Mouse (Mus musculus) cerebellum, adult 2 months (tissue): ENCODE results near the gene Magi2. TPM values are rescaled to one million over a fixed set of nuclear protein-coding genes. Genes with fewer than 3 reads are reported as not detected.

Experiments
- DNase-seq, 2 experiments: peaks; one replicate each; pipeline ENCODE4 v3.0.0; 2021
- H3K27ac ChIP-seq: fragments of 200-500 bp; 2 replicates; pipeline ENCODE4 v1.5.1; 2012; ENCODE audit warnings: low read length, control low read depth, inconsistent platforms; ENCODE audit not compliant: insufficient read depth
- H3K27me3 ChIP-seq: fragments of 200-500 bp; 2 replicates; pipeline ENCODE4 v1.6.1; 2012; ENCODE audit warnings: inconsistent platforms, mild to moderate bottlenecking, low read length, moderate library complexity; ENCODE audit not compliant: control insufficient read depth, insufficient read depth
- H3K4me1 ChIP-seq: fragments of 200-500 bp; 2 replicates; pipeline ENCODE4 v1.6.1; 2011; ENCODE audit warnings: low read length; ENCODE audit not compliant: control insufficient read depth, insufficient read depth
- H3K4me3 ChIP-seq: fragments of 200-500 bp; replicated peaks from 2 replicates; pipeline ENCODE3; 2011; ENCODE audit warnings: mild to moderate bottlenecking, low read depth, low read length, control low read depth; ENCODE audit not compliant: insufficient read depth
- CTCF ChIP-seq: fragments of 200-500 bp; IDR thresholded peaks from 2 replicates; pipeline ENCODE4 v1.5.1; 2011; ENCODE audit warnings: low read depth, mild to moderate bottlenecking, control low read depth, low read length, moderate library complexity, borderline replicate concordance; ENCODE audit not compliant: insufficient read depth
- POLR2A ChIP-seq: fragments of 200-500 bp; IDR thresholded peaks from 2 replicates; pipeline ENCODE4 v1.6.1; 2011; ENCODE audit warnings: low read length, control low read depth, borderline replicate concordance; ENCODE audit not compliant: insufficient read depth
- WGBS: fragments of 180-500 bp; shearing (Covaris S2); methylation state at CpG from one replicate; pipeline ENCODE4 v1.1.7; 2018; 5-methylcytosine and 5-hydroxymethylcytosine counted together
- polyA plus RNA-seq: library from polyadenylated mRNA; depleted of rRNA; stranded (reverse); fragments of >200 nt; gene quantifications from 2 replicates; pipeline ENCODE4 v1.2.3, GENCODE M21; 2012

Gene Magi2
- polyA plus RNA-seq, 1 experiment = 30.1 TPM

- DNase-seq = no peak
- Histone ChIP-seq H3K27ac (no peak overlapping the region), H3K27me3 (no peaks in the 10 kb centered on the region), H3K4me3 (no peak overlapping the region), H3K4me1 (no peaks in the 10 kb centered on the region)
- TF ChIP-seq CTCF = no peak
- no peak for TF ChIP-seq POLR2A
- 64% methylated on average over 7 of the region's 7 CpGs for WGBS
These were observed 1394.0 kb downstream of the Magi2 start for GRCm38 (mm10) chr5:20620596-20621511.

- no peaks in the 10 kb centered on the region for H3K4me1 ChIP-seq
- TF ChIP-seq POLR2A (no peak), CTCF (no peak)
- H3K27ac ChIP-seq = no peak overlapping the region
- DNase-seq = no peak
- WGBS = 85% methylated on average over 3 of the region's 3 CpGs
- H3K4me3 ChIP-seq = no peak overlapping the region
- H3K27me3 ChIP-seq = no peaks in the 10 kb centered on the region
These were observed 1395.6 kb downstream of the Magi2 start for GRCm38 (mm10) chr5:20622417-20622816.

- TF ChIP-seq CTCF = no peak
- no peak for TF ChIP-seq POLR2A
- no peaks in the 10 kb centered on the region for H3K4me1 ChIP-seq
- H3K27ac ChIP-seq = no peak overlapping the region
- no peak for DNase-seq
- H3K4me3 ChIP-seq = no peak overlapping the region
- H3K27me3 ChIP-seq = no peaks in the 10 kb centered on the region
- 50% methylated on average over 10 of the region's 10 CpGs for WGBS
These were observed 1396.2 kb downstream of the Magi2 start for GRCm38 (mm10) chr5:20622837-20623573.

GRCm38 (mm10) chr5:20625117-20625516 lies 1398.3 kb downstream of the Magi2 start:
- Histone ChIP-seq H3K4me1 (no peaks in the 10 kb centered on the region), H3K4me3 (no peak overlapping the region), H3K27ac (no peak overlapping the region), H3K27me3 (no peaks in the 10 kb centered on the region)
- no peak for DNase-seq
- 73% methylated on average over 2 of the region's 2 CpGs for WGBS
- no peak for TF ChIP-seq POLR2A
- TF ChIP-seq CTCF = no peak

GRCm38 (mm10) chr5:20628954-20629601 lies 1402.2 kb downstream of the Magi2 start:
- H3K4me1 ChIP-seq = no peaks in the 10 kb centered on the region
- no peak for DNase-seq
- 79% methylated on average over 4 of the region's 4 CpGs for WGBS
- TF ChIP-seq CTCF (no peak), POLR2A (no peak)
- no peaks in the 10 kb centered on the region for H3K27me3 ChIP-seq
- no peak overlapping the region for H3K27ac ChIP-seq
- no peak overlapping the region for H3K4me3 ChIP-seq

GRCm38 (mm10) chr5:20634046-20634769 lies 1407.4 kb downstream of the Magi2 start:
- H3K4me1 ChIP-seq = no peaks in the 10 kb centered on the region
- H3K27me3 ChIP-seq = no peaks in the 10 kb centered on the region
- DNase-seq = no peak
- no peak overlapping the region for H3K27ac ChIP-seq
- no peak overlapping the region for H3K4me3 ChIP-seq
- WGBS = 74% methylated on average over 14 of the region's 14 CpGs
- TF ChIP-seq POLR2A = no peak
- no peak for TF ChIP-seq CTCF

GRCm38 (mm10) chr5:20634822-20635221 lies 1408.0 kb downstream of the Magi2 start:
- no peak overlapping the region for H3K27ac ChIP-seq
- no peak for DNase-seq

More at GRCm38 (mm10) chr5:20634822-20635221, 1408.0 kb downstream of the Magi2 start:
- no peaks in the 10 kb centered on the region for H3K4me1 ChIP-seq
- WGBS = 87% methylated on average over 8 of the region's 8 CpGs
- no peak overlapping the region for H3K4me3 ChIP-seq
- TF ChIP-seq POLR2A (no peak), CTCF (no peak)
- no peaks in the 10 kb centered on the region for H3K27me3 ChIP-seq
